Mouse (Mus musculus): ENCODE results near the gene 2310022B05Rik. TPM values are rescaled to one million over a fixed set of nuclear protein-coding genes. Genes with fewer than 3 reads are reported as not detected.

2310022B05Rik gene
- polyA plus RNA-seq, 1 experiment = 42.1 TPM

- DNase-seq (ENCODE audit: low spot score) = no peak
Measured at GRCm38 (mm10) chr8:124608239-124608971, 54.8 kb downstream of the 2310022B05Rik start.

- no peak for DNase-seq (ENCODE audit: low spot score)
Measured at GRCm38 (mm10) chr8:124604066-124604465, 59.1 kb downstream of the 2310022B05Rik start.

GRCm38 (mm10) chr8:124589393-124589792, 73.8 kb downstream of the 2310022B05Rik start:
- DNase-seq (ENCODE audit: low spot score) = no peak

GRCm38 (mm10) chr8:124586556-124586955, 76.6 kb downstream of the 2310022B05Rik start:
- DNase-seq (ENCODE audit: low spot score) = no peak

Other genes with a start within 250 kb of the 2310022B05Rik start
- 10.7 and 11.8 TPM in 2 replicates for gene Pgbd5, start 223.7 kb downstream of the 2310022B05Rik start, polyA plus RNA-seq (2012; rRNA removed)
- gene Cog2, start 142.6 kb downstream of the 2310022B05Rik start, polyA plus RNA-seq (2012; rRNA removed) = 25.4 and 25.8 TPM in 2 replicates
- gene Agt, start 93.7 kb downstream of the 2310022B05Rik start, polyA plus RNA-seq (2012; rRNA removed) = 1.4 and 1.8 TPM in 2 replicates
- 0.04 TPM in 1 of 2 replicates, not detected in the other for gene Capn9, start 87.3 kb downstream of the 2310022B05Rik start, polyA plus RNA-seq (2012; rRNA removed)
- 18.2 and 19.1 TPM in 2 replicates for gene Ttc13, start 58.6 kb upstream of the 2310022B05Rik start, polyA plus RNA-seq (2012; rRNA removed)
- 11.7 and 15.4 TPM in 2 replicates for gene Arv1, start 58.8 kb upstream of the 2310022B05Rik start, polyA plus RNA-seq (2012; rRNA removed)
- gene Fam89a, start 88.5 kb upstream of the 2310022B05Rik start, polyA plus RNA-seq (2012; rRNA removed) = 1.1 and 1.5 TPM in 2 replicates
- 0.08 and 0.10 TPM in 2 replicates for gene Trim67, start 129.7 kb upstream of the 2310022B05Rik start, polyA plus RNA-seq (2012; rRNA removed)
- 91.4 and 95.2 TPM in 2 replicates for gene Gnpat, start 199.7 kb upstream of the 2310022B05Rik start, polyA plus RNA-seq (2012; rRNA removed)
- gene 2810004N23Rik, start 199.8 kb upstream of the 2310022B05Rik start, polyA plus RNA-seq (2012; rRNA removed) = 23.5 and 25.7 TPM in 2 replicates
- gene Exoc8, start 234.3 kb upstream of the 2310022B05Rik start, polyA plus RNA-seq (2012; rRNA removed) = 12.2 and 13.9 TPM in 2 replicates
- 17.2 and 17.6 TPM in 2 replicates for gene Sprtn, start 234.5 kb upstream of the 2310022B05Rik start, polyA plus RNA-seq (2012; rRNA removed)

Data from urinary bladder, adult 2 months (tissue).